Mouse (Mus musculus) embryonic fibroblast, embryonic 13.5 days (primary cell): ENCODE measurements around the gene Gm28778.

Source experiments
- CTCF ChIP-seq: IDR thresholded peaks from 2 replicates; pipeline ENCODE4 v1.5.1; 2011; ENCODE audit warnings: mild to moderate bottlenecking, control low read depth, low read length, moderate library complexity, borderline replicate concordance; ENCODE audit not compliant: insufficient read depth
- POLR2A ChIP-seq: IDR thresholded peaks from 2 replicates; pipeline ENCODE4 v1.6.1; 2011; ENCODE audit warnings: low read depth, mild to moderate bottlenecking, control low read depth, low read length, moderate library complexity

- TF ChIP-seq CTCF (no peak), POLR2A (no peak)
These were observed 44.2 kb downstream of the Gm28778 start for GRCm38 (mm10) chr1:53341071-53341470.
